Mouse (Mus musculus) kidney, adult 9 months (tissue): ENCODE results near the gene Rpl3.

Source experiments
- DNase-seq: peaks from one replicate; pipeline ENCODE4 v3.0.0; 2022

The Rpl3 gene

DNA sequence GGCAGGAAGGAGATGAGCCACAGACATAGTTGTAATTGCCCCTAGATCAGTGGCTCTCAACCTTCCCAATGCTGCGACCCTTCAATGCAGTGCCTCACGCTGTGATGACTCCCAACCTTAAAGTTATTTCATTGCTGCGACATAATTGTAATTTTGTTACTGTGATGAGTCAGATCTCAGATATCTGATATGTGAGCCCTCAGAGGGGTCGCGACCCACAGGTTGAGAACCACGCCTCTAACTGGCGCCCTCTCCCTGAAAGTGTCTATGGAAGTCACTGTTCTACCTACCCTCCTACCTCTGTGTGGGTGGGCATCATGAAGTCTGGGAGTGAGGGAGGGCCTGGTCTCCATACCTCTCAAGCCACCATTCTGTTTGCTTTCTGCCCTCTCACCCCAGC, 22.7 kb upstream of the Rpl3 start:
- no peak for DNase-seq

DNA sequence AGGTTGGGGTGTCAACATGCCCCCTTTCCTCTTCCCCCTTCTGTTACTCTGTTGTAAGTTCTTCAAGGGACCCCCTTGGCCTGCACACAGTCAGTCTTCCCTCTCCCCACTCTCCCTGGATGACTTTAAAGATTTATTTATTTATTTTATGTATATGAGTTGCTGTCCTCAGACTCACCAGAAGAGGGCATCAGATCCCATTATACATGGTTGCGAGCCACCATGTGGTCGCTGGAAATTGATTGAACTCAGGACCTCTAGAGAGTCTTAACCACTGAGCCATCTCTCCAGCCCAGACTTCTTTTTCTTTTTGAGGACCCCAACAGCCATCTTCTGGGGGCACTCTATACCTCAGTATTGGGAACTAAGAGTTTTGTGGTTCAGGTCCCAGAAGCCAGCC, 20.8 kb upstream of the Rpl3 start:
- DNase-seq = no peak

DNA sequence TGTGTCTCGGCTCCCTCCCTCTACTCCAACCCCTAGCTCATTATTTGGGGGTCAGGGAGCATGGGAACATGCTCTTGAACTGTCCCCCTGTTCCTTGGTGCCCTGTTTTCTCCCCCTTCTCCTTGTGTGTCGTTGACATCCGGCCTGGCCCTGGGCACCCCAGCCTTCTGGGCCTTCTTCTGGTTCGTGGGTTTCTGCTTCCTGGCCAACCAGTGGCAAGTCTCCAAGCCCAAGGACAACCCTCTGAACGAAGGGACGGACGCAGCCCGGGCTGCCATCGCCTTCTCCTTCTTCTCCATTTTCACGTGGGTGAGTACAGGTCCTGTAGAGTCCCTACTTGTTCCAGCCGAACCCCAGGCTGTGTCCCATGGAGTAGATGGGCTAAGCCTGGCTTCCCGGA, 19.8 kb upstream of the Rpl3 start:
- no peak for DNase-seq

DNA sequence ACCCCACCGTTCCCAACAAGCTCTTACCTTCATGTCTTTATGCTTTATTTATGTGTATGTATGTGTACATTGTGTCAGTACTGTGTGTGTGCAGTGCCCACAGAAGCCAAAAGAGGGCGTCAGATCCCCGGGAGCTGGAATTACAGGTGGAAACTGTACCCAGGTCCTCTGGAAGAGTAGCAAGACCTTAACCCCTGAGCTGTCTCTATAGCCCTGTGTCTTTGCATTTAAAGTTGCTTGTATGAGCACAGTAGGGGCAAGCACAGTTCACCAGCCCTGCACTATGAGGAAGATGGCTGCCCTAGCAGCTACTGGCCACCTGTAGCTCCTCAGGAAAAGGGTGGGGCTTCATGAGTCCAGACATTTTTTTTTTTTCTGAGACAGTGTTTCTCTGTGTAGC, 15.9 kb upstream of the Rpl3 start:
- DNase-seq = no peak

DNA sequence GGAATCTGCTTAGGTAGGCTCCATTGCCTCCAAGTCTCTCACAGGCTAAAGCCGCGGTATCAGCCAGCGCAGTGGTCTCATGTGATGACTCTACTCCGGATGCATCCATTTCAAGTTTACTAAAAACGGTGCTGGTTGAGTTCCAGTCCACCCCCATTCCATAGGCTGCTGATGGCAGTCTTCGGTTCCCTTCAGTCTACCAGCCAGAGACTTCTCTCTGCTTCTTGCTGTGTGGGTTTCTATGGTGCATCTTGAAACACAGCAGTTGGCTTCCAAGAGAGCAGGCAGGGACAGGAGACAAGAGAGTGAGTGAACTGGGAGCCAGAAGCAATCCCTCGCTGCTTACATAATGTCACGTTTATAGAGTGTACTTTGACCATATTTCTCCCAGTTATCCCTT, 15.5 kb upstream of the Rpl3 start:
- no peak for DNase-seq

DNA sequence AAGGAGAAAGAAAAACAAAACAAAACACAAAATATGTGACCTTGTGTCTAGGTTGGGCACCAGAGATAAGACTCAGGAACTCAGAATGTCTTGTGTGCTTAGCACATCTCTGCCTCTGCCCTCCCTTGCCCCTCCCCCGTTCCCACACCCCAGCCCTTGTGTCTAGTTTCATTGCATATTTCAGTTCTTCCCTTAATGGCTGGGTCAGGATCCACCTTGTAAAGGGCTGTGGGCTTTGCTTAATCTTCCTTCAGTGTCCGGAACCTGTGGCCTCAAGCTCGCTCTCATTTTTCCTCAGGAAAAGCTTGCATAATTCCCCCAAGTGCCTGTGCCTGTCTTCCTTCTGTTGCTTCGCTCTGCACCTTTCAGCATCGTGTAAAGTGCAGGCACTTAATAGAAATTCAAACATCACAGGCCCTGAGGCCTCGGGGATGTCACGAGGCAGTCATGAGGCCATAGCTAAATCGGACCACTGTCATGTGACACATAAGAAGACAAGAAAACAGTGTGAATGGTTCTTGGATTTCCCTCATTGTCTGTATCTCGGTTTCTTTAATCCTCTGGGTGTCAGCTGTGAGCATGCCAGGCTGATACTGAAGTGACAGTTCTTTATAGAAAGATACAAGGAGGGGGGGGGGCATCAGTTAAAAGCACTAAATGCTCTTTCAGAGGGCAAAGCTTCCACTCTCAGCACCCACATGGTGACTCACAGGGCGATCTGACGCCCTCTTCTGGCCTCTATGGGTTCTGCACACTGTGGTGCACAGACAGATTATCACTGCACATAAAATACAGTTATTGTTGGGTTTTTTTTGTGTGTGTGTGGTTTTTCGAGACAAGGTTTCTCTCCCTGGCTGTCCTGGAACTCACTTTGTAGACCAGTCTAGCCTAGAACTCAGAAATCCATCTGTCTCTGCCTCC, 14.1 kb upstream of the Rpl3 start:
- no peak for DNase-seq

DNA sequence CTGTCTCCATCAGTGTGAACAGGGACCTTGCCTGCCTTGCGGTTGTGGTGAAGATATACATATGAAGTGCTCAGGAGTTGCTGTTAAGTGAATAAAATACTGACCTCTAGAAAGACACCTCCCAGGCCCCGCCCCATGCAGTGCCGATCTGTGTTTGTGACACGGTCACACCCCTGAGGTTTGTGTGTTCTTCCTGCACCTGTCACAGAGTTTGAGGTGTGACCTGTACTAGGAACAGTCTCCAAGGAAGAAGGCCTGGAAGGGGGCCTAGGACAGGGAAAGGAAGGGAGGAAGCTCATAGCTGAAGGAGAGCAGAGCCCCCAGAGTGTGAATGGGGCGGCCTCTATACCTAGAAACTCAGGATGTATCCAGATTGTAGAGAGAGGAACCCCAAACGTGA, 10.8 kb upstream of the Rpl3 start:
- DNase-seq = no peak

DNA sequence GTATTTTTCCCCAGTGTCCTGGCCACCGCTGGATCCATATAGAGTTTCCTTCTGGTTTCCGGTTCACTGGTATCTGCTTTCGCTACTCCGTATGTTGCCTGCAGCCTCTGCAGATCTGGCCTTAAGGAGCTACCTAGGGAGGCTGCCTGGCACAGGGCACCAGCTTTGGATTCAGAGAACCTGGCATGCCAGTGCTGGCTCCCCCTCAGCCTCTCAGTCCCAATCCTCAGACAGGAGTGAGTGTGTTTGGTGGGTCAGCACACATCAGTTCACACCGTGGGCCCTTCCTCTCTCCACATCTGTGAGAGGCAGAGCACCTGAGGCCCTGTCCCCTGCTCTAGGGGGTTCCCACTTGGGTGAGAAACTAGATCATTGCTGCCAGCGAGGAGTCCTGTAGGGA, 9.8 kb upstream of the Rpl3 start:
- DNase-seq = no peak

DNA sequence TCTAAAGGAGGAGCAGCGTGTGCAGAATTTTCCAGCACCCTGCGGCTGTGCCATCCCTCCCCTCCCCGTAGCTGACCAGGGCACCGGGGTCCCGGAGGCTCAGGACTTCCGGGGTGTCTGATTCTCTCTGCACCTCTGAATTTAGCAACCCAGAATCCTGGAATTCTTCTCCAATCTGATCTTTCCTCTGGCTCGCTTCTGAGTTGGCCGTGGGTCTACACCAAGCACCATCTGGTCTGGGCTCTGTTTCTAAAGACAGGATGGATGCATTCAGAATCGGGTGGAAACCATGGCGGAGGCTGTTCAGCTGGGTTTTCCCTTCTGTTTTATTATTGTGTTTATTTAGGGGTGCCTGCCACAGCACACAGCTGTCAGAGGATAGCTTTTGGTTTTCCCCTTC, 9.2 kb upstream of the Rpl3 start:
- no peak for DNase-seq

DNA sequence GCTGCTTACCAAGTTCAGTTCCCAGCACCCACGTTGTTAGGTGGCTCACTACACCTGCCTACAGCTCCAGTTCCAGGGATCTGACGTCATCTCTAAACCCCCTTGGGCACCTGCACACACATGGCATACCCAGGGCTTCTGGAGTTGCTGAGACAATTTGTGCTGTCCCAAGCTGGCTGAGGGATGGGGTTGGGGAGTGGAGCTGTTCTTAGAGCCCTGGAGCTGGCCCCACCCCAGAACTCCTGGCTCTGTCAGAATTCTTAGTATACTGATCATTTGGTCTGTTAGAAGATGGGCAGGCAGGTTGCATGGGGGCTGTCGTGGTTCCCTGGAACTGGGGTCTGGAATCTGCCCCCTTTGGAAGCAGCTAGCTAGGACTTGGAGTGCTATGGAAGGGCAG, 8.5 kb upstream of the Rpl3 start:
- DNase-seq = no peak

DNA sequence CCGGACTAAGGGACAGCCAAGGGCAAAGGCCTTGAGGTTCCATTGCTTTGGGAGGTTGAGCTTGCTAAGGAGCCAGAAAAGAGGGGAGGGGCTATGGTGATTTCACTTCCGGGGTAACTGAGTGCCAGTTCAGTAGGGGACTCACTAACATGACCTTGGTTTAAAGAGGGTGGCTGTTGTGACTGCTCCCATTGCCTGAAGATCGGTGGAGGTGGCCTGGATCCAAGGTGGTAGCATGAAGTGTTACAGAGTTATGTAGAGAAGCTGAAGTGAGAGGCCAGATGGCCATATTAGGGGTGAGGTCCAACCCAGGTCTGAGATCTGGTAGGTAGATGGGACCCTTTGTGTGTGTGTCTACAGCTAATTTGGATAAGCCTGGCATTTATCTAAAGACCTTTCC, 7.8 kb upstream of the Rpl3 start:
- no peak for DNase-seq

DNA sequence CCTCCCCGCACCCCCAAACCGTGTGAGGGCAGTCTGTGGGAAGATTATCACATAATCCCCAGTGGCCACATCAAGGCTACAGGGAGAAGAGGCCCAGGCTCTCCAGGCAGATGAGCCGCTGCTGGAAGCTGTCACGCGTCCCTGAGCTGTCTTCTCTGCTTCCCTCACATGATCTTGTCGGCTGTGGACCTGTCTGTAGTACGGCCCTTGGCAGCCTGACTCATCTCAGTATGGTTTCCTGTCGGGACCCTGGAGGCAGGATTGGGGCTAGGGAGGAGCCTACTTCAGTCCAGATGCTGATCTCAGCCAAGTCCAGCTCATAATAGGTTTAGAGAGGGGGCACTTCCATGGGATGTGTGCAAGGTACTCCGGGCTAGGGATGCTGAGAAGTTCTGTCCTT, 7.1 kb upstream of the Rpl3 start:
- no peak for DNase-seq

DNA sequence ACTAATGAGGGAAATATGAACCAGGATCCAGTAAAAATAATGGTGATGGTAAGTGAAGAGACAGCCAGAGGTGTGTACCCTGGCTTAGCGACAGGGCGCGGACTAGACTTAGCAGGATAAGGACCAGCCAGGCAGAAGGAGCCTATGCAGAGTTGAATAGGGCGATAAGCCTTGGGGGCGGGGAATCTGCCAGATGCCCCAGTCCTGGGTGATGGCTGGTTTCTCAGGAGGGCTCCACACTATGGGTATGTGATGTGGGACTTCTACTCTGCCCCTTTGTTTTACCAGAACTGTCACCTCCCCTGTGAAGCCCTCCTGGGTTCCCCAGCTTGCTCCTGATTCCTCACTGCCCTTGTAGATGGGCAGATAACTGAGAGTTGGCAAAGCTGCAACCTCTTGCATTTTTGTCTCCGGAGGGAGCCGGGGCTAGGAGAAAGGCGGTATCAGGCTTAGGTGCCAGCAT, 6.4 kb upstream of the Rpl3 start:
- DNase-seq = no peak

DNA sequence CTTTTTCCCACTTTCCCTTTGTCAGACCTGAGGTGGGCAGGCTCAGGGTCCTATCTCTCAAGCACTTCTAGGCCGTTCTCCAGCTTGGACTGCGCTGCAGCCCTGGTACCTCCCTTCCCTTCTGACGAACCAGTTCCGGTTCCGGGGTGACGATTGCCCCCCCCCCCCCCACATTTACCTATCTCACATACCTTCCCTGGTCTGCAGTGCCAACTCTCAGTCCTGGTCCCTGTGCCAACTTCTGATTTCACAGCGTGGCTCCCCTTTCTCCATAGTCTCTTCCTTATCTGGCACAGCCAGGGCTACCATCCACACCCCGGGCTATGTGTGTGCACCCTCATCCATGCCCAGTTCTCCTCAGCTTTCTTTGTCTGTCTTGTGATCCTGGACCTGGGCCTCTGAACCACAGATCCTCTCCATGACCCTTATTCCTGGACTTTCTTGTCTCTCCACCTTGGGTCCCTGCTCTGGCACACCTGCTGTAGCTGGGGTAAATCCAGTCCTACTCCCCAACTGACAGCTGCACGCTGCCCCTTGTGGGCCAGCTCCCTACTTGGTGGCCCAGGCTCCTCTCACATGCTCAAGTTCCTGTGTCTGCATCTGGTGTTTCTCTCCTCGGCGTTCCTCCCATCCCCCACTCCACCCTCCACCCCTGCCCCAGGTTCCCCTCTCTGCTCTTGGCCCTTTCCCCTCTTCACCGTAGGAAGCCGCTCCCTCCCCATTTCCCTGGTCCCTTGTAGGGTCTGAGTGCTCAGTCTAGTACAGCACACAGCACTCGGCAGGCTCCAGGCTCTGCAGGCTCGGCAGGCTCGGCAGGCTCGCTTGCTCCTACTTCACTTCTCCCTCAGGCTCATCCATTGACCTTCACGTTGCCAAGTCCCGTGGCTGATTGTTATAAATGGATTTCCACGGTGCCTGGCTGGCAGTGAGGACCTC, 5.5 kb upstream of the Rpl3 start:
- DNase-seq = no peak

DNA sequence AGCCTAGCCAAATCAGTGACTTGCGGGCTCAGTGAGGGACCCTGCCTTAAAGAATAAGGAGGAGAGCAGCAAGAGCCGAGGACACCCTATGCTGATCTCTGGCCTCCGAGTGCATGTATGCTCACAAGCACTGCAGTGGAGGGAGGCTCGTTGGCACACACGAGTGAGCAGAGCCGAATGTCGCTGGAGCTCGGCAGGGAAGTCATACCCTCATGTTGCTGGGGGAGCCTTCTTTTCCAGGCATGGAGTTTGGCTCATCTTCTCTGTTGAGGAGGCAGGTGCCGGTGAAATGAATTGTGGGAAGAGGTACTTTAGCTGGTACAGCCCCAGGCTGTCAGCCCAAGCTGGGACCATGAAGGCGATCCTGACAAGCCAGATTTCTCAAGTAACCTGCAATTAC, 4.7 kb upstream of the Rpl3 start:
- no peak for DNase-seq

DNA sequence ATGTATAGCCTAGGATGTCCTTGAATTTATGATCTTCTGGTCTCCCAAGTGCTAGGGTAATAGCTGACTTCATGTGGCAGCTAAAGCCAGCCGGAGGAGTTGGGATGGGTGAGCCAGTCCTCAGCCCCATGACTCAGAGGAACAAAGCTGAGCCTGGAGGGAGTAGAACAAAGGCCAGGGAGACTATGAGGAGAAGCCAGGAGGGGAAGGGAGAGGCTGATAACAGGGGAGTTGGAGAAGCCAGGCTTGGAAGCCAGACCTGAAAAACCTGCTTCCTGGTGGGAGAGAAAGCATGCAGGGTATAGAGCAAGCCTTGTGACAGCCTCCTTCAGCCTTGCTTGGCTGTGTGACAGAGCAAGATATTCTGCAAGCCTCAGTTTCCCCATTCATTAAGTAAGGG, 3.9 kb upstream of the Rpl3 start:
- DNase-seq = no peak

DNA sequence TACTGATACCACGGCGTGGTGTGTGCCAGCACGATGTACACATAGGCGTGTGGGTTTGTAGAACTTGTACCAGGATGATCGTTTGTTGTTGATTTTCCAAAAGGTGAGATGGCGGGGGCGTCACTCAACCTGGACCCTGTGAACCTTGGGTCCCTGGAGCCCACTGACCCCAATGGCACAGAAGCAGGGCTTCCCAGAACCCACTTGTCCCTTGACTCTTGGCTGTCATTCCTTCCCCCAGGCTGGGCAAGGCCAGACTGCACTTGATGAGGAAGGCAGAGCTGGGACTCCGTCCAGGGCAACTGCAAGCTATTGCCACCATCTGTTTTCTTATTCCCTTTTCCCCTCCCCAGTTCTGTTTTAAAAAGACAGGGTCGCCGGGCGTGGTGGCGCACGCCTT, 2.5 kb upstream of the Rpl3 start:
- DNase-seq = no peak

DNA sequence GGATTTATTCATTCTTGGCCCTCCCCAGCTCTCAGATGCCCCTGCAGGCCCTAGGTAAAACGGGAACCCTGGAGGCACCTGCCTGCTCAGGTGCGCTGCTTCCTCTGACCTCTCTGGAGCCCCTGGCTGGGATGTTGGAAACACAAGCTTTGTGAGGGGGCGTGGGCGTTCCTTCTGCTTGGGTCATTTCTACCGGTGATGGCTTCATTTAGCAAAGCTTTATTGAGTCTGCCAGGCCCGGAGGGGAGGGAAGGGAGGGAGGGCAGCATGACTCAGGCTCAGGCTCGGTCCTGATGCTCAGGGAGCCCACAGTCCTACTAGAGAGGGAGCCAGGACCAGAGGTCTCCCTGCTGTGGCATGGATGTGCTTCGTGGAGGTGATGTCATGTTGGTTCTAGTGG, 931 bp upstream of the Rpl3 start:
- no peak for DNase-seq

DNA sequence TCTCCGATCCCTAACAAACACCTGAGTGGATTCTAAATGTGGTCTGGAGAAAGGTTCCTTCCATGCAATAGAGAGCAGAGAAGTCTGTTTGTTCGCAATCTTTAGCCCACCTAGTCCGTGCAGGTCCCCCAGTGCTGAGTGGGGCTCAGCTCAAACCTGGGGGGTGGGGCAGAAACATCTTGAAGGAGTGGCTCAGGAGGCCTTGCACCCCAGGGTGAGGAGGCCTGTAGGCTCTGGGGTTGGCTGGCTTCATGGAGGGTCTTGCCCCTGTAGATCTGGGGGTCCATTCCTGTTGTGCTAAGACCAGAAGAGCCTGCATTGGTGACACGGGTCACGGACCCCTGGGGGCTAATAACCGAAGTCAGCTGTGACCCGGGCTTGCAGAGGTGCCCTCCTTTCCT, 373 bp upstream of the Rpl3 start:
- no peak for DNase-seq

DNA sequence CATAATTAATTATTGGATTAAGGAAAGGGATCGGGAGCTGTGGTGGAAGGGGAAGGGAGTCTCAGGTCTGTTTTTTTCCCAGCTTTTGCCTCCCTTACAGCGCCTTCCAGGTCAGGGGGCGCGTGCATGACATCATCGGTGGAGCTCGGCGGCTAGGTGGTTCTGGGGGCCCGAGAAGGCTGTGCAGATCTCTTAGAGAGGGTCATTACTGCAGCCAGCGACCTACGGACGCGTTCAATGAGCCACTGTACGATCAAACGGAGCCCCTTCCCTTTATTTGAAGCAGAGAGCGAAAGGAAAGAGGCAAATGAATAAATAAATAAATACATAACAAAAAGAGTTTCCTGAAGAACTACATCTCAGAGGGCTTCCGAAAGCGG, 937 bp downstream of the Rpl3 start:
- no peak for DNase-seq

DNA sequence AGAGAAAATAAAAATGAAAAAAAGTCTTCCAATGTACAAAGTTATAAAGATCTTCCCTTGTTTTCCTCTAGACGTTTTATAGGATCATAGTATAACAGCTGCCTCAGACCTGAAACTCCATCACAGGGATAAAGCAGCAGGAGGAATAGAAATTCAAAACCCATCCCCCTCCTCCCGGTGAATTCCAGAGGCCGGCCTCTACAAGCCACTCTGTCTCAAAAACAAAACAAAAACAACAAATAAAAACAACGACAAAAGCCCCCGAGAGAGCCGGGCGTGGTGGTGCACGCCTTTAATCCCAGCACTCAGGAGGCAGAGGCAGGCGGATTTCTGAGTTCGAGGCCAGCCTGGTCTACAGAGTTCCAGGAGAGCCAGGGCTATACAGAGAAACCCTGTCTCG, 1.5 kb downstream of the Rpl3 start:
- DNase-seq = no peak

DNA sequence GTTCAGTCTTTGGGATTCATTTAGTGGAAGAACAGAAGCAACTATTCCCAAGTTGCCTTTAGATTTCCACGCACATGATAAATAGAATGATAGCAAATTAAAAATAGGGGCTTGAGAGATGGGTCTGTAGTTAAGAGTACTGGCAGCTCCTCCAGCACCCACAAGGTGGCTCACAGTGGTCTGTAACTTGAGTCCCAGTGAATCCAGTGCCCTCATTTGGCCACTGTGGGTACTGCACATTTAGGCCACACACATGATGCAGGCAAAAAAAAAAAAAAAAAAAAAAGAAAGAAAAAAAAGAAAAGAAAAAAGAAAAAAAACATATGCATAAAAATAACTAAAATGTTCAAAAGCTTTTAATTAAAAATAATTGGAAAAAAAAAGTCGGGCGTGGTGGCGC, 3.0 kb downstream of the Rpl3 start:
- DNase-seq = peak; percentile 97

DNA sequence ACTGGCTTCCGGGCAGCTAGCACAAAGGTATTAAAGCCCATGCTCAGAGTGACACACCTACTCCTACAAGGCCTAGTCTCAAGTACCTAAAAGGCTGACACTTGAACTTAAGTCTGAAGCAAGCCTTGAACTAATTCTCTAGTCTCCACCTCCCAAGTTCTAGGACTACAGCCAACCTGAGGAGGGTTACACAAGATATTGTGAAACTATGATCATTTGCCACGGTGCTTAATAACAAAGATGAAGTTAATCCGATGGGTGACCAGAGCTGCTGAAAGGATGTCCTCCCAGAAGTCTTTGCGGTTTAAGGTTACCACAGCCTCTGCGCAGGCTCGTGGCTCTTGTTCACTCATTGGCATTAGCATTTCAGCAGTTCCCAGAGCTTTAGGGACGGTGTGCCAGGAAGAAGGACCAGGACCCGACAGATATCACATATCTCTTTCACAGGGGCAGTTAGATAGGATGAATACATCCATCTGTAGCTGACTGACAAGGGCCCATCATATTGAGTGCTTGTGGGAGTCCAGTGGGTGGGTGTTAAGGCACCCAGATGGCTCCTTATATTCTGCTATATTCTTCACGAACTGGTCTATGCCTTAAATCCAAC, 4.2 kb downstream of the Rpl3 start:
- DNase-seq = no peak

DNA sequence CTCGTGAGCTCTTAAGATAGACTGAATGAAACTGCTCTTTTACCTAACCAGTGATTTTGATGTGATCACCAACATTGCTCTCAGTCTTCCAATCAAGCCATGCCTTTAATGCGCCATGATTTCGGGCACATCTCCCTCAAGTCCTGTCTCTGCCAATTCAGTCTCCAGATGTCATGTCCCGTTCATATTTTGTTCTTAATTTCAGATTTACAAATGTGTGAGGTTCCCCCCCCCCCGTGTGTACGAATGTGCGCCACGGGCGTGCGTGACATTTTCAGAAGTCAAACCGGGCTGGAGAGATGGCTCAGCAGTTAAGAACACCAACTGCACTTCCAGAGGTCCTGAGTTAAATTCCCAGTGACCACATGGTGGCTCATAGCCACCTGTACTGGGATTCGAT, 7.9 kb downstream of the Rpl3 start:
- DNase-seq = no peak
